Comparison of ENCODE assay signal across 8 mouse cellular contexts in genomic region chr6:13839345-13840054, GRCm38 (mm10). TPM values are rescaled to one million over a fixed set of nuclear protein-coding genes. Genes with fewer than 3 reads are reported as not detected.
A peak's percentile ranks its signal among the peaks of the same experiment; 100 is the strongest.
DNase-seq lines count a peak whose midpoint lies in the region; ATAC-seq lines count a peak whose summit lies in the region.

Gene Gpr85, minus strand, starts transcription at chr6:13839942.

- DNase-seq in lung, postnatal 25 days (ENCODE audit: low spot score) = no peak
- peak; percentile 33 for DNase-seq in cerebellum, adult 11 months
- DNase-seq in frontal cortex, adult 2 months (ENCODE audit: extremely low spot score in 1 of 2, low spot score in 1 of 2) = peak; percentile 21 to 66
- DNase-seq in layer of hippocampus, postnatal 14 days (ENCODE audit: low spot score in 2 of 2) = peak; percentile 21 to 33
- DNase-seq in ovary, postnatal 10 days (ENCODE audit: low spot score) = no peak
- no peak for DNase-seq in adrenal gland, adult 8-10 months

- peak within 1 kb of the TSS; percentile 94 for H3K4me2 ChIP-seq in lung, embryonic 16.5 days (ENCODE audit: low read depth, low read length)
- H3K4me2 ChIP-seq in midbrain, embryonic 12.5 days (replicated peaks) = peak within 1 kb of the TSS; percentile 55

- H3K9me3 ChIP-seq in lung, embryonic 16.5 days (ENCODE audit: control insufficient read depth, low read length) = no peaks in the 10 kb centered on the region
- H3K9me3 ChIP-seq in midbrain, embryonic 12.5 days = no peaks in the 10 kb centered on the region

- peak within 1 kb of the TSS; percentile 75 for H3K27ac ChIP-seq in lung, embryonic 16.5 days (ENCODE audit: low read length)
- H3K27ac ChIP-seq in midbrain, embryonic 12.5 days (replicated peaks) = peak within 1 kb of the TSS; percentile 94

- H3K4me3 ChIP-seq in lung, embryonic 16.5 days (ENCODE audit: low read length) = peak within 1 kb of the TSS; percentile 70
- peak within 1 kb of the TSS; percentile 54 for H3K4me3 ChIP-seq in midbrain, embryonic 12.5 days

- no peaks in the 10 kb centered on the region for H3K27me3 ChIP-seq in lung, embryonic 16.5 days (ENCODE audit: control insufficient read depth, insufficient read depth, low read depth, low read length)
- no peaks in the 10 kb centered on the region for H3K27me3 ChIP-seq in midbrain, embryonic 12.5 days

- 35% methylated on average over 18 of the region's 18 CpGs for WGBS in lung, embryonic 16.5 days
- WGBS in midbrain, embryonic 12.5 days = 46% methylated on average over 18 of the region's 18 CpGs

- no peaks in the 10 kb centered on the region for H3K4me1 ChIP-seq in lung, embryonic 16.5 days (replicated peaks; ENCODE audit: control insufficient read depth, insufficient read depth, low read length)
- peaks cover 12% of the 10 kb centered on the region; the same call in 1 of the 2 replicates for H3K4me1 ChIP-seq in midbrain, embryonic 12.5 days

- H3K36me3 ChIP-seq in lung, embryonic 16.5 days (ENCODE audit: control insufficient read depth, insufficient read depth, low read length) = no peaks in the 10 kb centered on the region
- H3K36me3 ChIP-seq in midbrain, embryonic 12.5 days = no peaks in the 10 kb centered on the region

- 0 out of 2 replicates have a peak, but pooled peaks have one; percentile 32 for ATAC-seq in lung, embryonic 16.5 days (ENCODE audit: low read depth)
- ATAC-seq in midbrain, embryonic 12.5 days (ENCODE audit: low FRiP score, low read depth) = no peak

- peak within 1 kb of the TSS; percentile 87 for H3K9ac ChIP-seq in lung, embryonic 16.5 days (ENCODE audit: low read length)
- H3K9ac ChIP-seq in midbrain, embryonic 12.5 days (replicated peaks) = peak within 1 kb of the TSS; percentile 68

RNA-seq across cellular contexts. Expression of gene Gpr85, which starts in this region (rescaled TPM):
- 2.7 and 2.9 TPM in 2 replicates for polyA plus RNA-seq in lung, embryonic 16.5 days (2015; fragmentation: Nextera tagmentation; extraction: Ambion mirVana)
- 29.7 and 31.4 TPM in 2 replicates for polyA plus RNA-seq in frontal cortex, adult 2 months (2012; rRNA removed)
- total RNA-seq in layer of hippocampus, postnatal 14 days (2021) = 10 to 100 TPM; 36.4 to 42.7 TPM
- polyA plus RNA-seq in midbrain, embryonic 12.5 days (2016; fragmentation: Nextera tagmentation; extraction: Ambion mirVana) = 35.1 and 37.5 TPM in 2 replicates
- total RNA-seq in adrenal gland, adult 8-10 months (2022) = 1 to 10 TPM; 1.6 to 2.5 (median 2.0) TPM

Comparison
In these comparisons a context has a peak if more than half of its experiments do, and no peak if none do; other contexts are left out.
1. RNA of gene Gpr85 (total RNA-seq): 36.4 to 42.7 TPM in layer of hippocampus, postnatal 14 days; 1.6 to 2.5 TPM in adrenal gland, adult 8-10 months; every median in the first group is over 10 times any median in the second.
2. DNase-seq: peak in cerebellum, adult 11 months (single experiment), frontal cortex, adult 2 months (2 of 2) and layer of hippocampus, postnatal 14 days (2 of 2); none in lung, postnatal 25 days (single experiment), ovary, postnatal 10 days (single experiment) and adrenal gland, adult 8-10 months (single experiment).